Mouse (Mus musculus) spleen, adult 2 months (tissue): ENCODE results near the gene Kcnk15.
A peak's percentile ranks its signal among the peaks of the same experiment; 100 is the strongest.

Experiments
- CTCF ChIP-seq: fragments of 200-500 bp; IDR thresholded peaks from 2 replicates; pipeline ENCODE4 v1.5.1; 2011; ENCODE audit warnings: mild to moderate bottlenecking, inconsistent platforms; ENCODE audit not compliant: insufficient read depth, insufficient read length, insufficient replicate concordance; ENCODE audit errors: extremely low read depth
- POLR2A ChIP-seq: fragments of 200-500 bp; IDR thresholded peaks from 2 replicates; pipeline ENCODE4 v1.6.1; 2011; ENCODE audit warnings: low read depth, low read length, inconsistent platforms

- TF ChIP-seq CTCF (peak; percentile 93), POLR2A (no peak)
Observed at GRCm38 (mm10) chr2:163823248-163823647, 30.2 kb upstream of the Kcnk15 start.
